Mouse (Mus musculus): ENCODE measurements around the gene Polr3c.
A peak's percentile ranks its signal among the peaks of the same experiment; 100 is the strongest.
"Not testable (repeated sequence)": the region's sequence is repeated elsewhere in the genome, so short reads cannot be mapped to it uniquely, and the experiment has no call there.

Polr3c gene

GRCm38 (mm10) chr3:96708684-96709064, 18.8 kb downstream of the Polr3c start:
- no peak for DNase-seq (ENCODE audit: low spot score in 2 of 2)

DNA sequence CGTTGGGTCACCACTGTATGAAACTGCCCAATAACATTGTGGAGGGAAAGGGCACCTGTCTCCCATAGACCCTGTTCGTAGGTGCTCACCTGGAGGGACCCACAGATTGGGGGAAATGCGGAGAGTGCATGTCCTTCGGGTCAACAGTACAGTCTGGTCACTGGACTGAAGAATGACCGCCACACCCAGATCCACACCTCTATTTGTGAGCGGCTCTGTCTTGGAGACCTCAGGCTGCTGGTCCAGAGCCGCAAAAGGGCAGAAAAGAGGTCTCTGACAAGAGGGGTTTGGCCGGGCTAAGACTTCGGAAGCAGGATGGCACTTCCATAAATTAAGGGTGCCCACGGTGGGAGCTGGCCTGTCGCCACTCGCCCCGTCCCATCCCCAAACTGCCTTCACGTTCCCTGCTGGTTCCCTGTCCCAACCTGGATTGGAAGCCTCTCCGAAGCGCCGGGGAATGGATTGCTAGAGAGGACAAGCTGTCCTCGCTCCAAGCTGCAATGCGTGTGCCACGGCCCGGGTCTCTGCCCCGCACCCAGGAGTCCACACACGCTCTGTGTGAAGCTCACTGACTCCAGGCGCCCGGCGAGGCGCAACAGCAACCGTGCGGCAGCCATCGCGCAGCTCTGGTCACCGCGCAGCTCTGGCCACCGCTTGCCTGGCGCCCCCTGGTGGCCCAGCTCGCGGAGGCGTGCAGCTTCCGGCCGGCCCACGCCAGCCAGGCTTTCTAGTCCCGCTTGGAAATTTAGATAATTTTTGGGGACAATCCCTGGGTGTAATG, 19.3 kb downstream of the Polr3c start, which contains the start of gene Nudt17:
Gene Nudt17 (minus strand): TSS at position 660 of the 781 bp plus-strand sequence.
- DNase-seq (ENCODE audit: low spot score in 2 of 2) = peak; percentile 66 to 80

GRCm38 (mm10) chr3:96706984-96707383, 20.4 kb downstream of the Polr3c start:
- no peak for DNase-seq (ENCODE audit: low spot score in 2 of 2)

DNA sequence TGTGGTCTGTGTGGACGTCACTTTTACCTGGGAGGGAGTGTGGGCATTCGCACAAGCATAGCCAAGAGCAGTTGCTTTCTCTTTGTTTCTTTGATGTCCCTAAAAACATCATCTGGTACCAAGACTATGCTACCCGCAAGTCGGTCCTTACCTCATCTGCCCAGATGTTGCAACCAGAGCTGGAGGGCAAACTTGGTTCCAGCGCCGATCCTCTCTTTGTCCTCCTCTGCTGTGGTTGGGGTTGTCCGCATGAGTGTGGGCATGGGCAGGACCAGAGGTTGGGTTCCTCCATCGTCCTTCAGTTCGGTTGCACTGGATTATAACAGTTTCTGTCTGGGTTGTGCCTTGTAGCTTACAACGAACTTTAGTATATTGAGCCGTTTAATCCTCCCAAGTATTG, 21.2 kb downstream of the Polr3c start:
- DNase-seq (ENCODE audit: low spot score in 2 of 2) = no peak

DNA sequence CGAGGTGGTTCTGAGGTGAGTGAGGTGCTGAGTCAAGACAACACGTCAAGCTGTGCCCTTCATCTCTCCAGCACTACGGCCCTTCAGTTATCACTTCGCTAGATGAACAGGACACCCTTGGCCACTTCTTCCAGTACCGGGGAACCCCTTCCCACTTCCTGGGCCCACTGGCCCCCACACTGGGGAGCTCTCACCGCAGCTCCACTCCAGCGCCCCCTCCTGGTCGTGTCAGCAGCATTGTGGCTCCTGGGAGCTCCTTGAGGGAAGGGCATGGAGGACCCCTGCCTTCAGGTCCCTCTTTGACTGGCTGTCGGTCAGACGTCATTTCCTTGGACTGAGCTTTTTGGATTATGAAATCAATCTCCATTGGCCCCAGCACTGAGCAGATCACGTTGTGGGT, 22.6 kb downstream of the Polr3c start:
- DNase-seq (ENCODE audit: low spot score in 2 of 2) = no peak

- no peak for DNase-seq (ENCODE audit: low spot score in 2 of 2)
Observed at GRCm38 (mm10) chr3:96701003-96701402, 26.4 kb downstream of the Polr3c start.

GRCm38 (mm10) chr3:96700376-96700775, 27.1 kb downstream of the Polr3c start:
- no peak for DNase-seq (ENCODE audit: low spot score in 2 of 2)

DNA sequence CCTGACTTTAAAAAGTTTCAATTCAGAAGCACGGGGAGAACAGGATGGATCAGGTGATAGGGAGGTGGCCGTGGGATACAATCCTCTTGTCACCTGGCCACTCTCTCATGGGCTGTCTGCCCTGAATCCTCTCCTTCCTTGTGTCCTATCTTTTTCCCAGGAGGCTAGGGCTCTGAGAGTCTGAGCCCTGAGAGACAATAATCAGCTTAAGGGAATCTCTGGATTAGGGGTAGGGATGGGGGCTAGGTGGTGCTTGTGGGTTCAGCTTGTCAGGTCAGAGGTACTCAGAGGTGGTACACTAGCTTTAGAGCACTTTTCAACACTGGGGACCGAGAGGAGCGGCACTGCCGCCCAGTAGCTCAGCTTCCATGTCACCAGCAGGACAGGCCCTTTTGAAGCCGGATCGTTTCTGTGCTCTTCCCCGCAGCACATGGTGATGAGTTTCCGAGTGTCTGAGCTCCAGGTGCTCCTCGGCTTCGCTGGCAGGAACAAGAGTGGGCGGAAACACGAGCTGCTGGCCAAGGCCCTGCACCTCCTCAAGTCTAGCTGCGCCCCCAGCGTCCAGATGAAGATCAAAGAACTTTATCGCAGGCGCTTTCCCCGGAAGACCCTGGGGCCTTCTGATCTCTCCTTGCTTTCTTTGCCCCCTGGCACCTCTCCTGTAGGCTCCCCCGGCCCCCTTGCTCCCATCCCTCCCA, 28.3 kb downstream of the Polr3c start:
- no peak for DNase-seq (ENCODE audit: low spot score in 2 of 2)

DNA sequence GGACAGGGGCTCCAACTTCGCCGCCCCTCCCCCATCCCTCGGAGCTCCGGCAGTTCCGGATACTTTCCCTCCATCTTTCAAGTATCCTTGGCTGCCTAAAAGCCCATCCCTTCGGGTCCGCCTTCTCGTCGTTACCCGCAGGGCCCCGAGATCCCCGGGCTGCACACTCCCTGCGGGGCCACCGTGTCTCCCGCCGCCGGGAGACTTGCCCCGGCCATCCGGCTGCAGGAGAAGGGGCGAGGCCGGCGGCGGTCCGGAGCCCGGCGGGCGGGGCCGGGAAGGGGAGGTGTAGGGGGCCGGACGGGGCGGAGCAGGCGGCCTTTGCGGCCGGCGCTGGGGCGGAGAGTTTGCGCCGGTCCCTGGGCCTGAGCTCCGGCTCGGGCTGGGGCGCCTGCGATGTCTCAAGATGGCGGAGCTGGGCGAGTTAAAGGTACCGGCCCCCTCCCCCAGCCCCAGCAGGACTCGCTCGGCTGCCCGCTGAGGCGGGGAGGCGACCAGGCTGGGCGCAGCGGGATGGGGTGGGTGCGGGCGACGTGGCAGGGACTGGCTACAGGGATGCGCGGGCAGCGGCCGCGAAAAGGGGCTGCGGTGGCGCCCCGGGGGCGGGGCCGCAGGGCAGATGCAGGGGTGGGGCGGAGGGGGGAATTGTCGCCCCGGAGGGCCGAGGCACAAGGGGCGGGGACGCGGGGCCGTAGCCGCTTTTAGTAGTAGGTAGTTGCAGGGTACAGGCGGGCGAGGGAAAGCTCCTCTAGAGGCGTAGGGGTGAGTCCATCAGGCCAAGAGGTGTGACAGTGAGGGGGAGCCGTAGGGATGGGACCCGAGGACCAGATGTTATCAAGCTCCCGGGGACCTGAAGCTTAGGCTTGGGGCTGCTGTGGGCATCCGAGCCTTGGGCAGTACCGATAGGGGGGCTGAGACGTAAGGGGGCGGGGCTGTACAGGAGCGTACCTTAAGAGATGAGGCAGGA, 30.4 kb downstream of the Polr3c start:
- peak; percentile 91 to 94 for DNase-seq (ENCODE audit: low spot score in 2 of 2)

DNA sequence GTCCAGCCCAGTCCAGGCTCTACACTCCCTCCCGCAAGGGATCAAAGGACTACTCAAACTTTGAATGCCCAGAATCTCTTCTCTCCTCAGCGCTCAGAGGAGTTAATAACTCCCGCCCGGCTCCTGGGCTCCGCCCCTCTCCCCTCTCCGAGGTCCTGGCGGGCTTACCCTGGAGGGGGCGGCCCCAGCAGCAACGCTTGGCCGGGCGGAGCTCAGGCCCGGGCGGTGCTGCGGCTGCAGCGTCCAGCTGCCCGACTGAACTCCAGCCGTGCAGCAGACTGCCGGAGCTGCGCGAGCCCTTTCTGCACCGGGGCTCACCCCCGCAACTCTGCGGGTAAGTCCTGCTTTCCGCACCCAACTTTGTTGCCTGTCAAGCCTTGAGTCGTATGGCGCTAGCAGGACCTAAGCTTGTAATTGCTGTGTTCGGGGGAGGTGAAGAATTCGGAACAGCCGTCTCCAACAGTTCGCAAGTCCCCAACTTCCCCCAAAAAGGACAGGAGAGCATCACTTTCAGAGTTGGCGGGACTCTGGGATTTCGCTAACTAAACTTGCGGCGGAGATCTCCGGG, 31.1 kb downstream of the Polr3c start, which contains the start of gene Pias3:
Gene Pias3 (plus strand): TSS at position 187 of the 568 bp plus-strand sequence.
- peak; percentile 87 to 89 for DNase-seq (ENCODE audit: low spot score in 2 of 2)

DNA sequence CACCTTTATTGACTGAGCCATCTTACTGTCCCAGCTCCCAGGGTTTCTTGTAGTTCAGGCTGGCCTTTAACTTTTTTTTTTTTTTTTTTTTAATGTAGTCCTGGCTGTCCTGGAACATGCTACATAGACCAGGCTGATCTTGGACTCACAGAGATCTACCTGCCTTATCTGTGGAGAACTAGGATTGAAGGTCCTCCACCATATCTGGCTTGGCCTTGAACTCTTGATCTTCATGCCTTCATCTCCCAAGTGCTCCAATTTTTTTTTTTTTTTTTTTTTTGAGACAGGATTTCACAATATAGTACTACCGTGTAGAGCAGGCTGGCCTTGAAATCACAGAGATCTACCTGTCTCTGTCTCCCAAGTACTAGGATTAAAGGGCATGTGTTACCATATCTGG, 33.8 kb downstream of the Polr3c start:
- no peak for DNase-seq (ENCODE audit: low spot score in 2 of 2)

GRCm38 (mm10) chr3:96692506-96692905, 34.9 kb downstream of the Polr3c start:
- no peak for DNase-seq (ENCODE audit: low spot score in 2 of 2)

- no peak for DNase-seq (ENCODE audit: low spot score in 2 of 2)
Observed at GRCm38 (mm10) chr3:96690298-96690697, 37.1 kb downstream of the Polr3c start.

DNA sequence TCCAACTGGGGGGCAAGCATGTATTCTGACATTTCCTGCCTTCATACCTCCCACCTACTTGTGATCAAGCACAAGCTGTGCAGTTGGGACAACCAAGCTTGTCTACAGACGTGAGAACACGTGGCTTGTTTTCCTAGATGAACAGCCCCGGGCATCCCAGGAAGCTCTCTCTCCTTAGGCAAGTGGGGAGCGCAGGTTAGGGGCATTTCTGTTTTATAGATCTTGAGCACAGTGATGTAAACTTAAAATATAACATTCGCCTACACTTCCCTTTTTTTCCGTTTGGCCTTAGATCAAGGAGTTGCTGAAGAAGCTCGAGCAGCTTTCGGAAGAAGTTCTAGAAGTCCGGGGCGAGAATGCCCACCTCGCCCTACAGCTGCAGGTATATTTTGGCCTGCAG, 38.6 kb downstream of the Polr3c start:
- DNase-seq (ENCODE audit: low spot score in 2 of 2) = no peak

- DNase-seq (ENCODE audit: low spot score in 2 of 2) = not testable (repeated sequence)
Observed at GRCm38 (mm10) chr3:96686057-96686456, 41.4 kb downstream of the Polr3c start.

GRCm38 (mm10) chr3:96684822-96685156, 42.6 kb downstream of the Polr3c start:
- DNase-seq (ENCODE audit: low spot score in 2 of 2) = no peak

GRCm38 (mm10) chr3:96684151-96684821, 43.1 kb downstream of the Polr3c start:
- DNase-seq (ENCODE audit: low spot score in 2 of 2) = no peak

DNA sequence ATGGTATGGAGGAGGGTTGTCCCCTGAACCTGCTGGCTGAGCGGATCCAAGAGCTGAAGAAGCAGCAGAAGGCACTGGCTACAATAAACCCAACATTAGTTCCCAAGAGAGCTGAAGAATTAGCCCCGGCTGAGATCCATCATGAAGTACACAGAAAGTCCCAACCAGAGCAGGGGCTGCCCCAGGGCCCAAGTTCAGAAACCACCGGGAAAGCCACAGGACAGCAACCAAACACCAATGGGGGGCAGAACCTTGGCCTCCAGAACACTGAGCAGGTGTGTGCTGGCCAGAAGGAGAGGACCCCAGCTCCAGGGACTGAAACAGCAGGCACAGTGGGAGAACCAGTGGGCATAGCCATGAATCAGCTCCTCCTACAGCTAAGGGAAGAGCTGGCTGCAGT, 43.9 kb downstream of the Polr3c start:
- DNase-seq (ENCODE audit: low spot score in 2 of 2) = no peak

DNA sequence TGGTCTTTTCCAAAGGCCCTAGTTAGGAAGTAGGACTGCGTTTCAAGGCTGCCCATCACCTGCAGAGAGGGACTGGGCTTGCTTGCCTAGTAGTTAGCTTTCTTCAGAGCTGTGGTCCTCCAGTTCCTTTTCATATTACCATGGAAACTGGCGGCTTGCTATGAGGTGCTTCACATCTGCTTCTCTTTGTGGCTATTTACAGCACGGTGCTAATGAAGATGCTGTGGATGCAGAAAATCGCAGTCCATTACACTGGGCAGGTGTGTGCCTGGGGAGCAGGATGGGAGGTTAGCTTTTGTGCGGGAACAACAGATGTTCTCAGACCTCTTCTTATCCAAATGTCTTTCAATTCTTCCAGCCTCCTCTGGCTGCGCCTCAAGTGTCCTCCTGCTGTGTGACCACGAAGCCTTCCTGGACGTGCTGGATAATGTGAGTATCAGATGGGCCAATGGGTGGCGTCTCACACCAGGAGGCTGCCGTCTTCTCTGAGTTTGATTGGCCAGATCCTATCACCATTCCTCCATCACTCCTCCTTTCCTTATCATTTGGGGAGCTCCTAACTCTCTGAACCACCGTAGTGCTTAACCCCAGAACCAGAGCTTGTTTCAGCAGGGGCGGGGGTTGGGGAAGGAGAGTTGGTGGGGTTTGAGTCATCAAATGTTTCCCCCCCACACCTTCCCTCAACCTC, 47.0 kb downstream of the Polr3c start:
- no peak for DNase-seq (ENCODE audit: low spot score in 2 of 2)

DNA sequence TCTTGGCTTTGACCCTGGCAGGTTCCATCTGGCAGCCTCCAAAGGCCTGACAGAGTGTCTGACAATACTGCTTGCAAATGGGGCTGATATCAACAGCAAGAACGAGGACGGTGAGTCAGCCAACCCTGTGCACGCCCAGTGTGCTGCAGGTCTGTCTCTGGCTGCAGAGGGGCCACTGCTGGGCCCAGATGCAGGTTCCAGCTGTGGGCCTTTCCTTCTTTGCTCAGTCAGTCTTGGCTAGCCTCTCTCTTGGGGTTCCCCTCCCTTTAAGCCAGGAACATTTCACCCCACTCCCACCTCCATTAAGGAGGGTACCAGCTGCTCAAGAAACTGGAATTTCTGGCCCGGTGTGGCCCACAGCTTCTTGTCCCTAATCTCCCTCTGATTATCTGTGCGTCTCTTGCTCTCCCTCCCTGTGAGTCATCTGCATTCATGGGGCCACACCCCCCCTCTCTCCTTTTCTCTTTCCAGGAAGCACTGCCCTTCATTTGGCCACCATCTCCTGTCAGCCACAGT, 48.2 kb downstream of the Polr3c start:
- no peak for DNase-seq (ENCODE audit: low spot score in 2 of 2)
